Mouse (Mus musculus): ENCODE data around the gene Kcnj5.

The Kcnj5 gene

DNA sequence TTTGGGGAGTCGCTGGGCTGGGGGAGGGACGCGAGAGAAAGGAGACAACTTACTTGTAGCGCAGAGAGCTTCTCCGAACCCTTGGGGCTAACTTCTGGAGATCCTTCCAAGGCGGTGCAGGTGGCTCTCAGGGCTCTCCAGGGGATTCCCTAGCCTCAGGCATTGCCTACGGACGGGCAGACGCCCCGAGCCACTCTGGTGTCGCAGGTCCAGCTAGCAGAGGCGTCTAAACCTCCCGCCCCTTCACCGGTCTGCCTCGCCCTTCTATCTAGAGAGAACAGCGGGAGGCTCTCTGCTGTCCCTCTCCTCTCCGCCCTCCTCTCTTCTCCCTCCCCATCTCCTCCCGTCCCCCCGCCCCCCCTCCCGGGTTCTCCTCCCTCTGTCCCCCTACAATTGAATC lies at the start of gene Kcnj5:
Gene Kcnj5 (minus strand): TSS at position 300 of the 400 bp plus-strand sequence.
- DNase-seq: peak; percentile 53

DNA sequence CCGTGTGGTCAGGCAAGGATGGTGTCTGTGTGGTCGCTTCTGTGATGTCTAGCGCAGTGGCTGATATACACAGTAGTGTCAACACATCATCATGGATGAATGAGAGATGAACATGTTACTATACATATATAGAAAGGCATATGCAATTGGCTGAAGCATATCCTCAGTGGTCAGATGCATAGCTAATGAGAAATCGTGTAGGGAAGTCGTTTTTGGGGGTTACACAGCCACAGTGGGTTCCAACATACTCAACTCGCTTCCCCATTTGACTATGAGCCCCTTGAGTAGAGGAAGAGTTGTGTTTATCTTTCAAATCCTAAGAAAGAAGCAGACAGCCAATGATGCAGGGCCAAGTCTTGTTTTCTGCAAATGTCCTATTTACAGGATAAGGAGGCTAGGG lies 48.6 kb upstream of the Kcnj5 start:
- no peak for DNase-seq

DNA sequence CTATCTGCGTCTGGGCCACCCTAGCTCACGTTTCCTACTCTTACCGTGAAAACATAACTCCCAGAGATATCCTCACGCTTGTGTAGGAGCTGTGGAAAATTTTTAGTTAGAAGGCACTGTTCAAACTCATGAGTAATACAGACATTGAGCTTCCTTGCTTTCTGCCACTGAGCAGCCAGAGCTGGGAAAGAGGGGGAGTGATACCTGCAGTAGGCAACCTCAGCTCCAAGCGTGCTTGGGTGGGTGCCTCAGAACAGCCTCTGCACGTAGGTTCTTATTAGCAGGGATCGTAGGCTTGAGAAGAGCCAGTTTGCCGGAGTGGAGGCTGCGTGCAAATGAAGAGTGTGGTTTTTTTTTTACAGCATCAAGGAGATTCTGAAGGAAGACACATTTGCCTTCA lies 47.6 kb upstream of the Kcnj5 start:
- no peak for DNase-seq

DNA sequence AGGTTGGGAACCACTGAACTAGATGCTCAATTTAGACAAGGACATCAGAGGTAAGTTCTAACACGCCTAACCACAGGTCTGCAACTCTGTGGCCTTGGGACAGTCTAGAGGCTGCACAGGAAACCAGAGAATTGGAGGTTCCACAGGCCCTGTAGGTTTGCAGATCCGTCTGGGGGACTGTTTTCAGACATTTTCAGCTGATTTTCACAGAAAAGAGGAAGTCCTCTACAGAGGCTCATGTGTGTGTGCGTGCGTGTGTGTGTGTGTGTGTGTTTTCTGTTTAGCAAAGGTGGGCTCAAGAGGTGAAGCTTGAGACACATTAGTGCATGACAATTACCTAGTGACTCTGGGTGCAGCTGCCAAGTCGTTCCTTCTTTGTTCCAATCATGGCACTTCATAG lies 46.9 kb upstream of the Kcnj5 start:
- DNase-seq: no peak

DNA sequence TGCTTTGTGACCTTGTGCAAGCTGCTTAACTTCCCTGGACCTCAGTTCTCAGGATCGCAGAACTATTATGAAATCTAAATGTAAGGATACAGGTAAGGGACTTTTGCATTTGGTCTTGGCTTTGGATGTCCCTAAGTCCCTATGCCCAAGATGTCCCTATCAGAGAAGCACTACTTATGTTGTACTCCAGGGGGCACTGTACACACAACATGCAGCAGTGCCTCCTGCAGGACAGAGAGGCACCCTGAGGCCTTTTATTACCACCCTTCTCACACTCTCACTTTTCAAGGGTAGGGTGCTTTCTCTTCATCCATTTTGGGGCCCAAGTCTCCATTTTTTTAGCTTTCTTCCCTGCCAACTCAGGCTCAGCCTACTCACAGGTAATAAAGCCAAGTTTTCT lies 44.0 kb upstream of the Kcnj5 start:
- DNase-seq: no peak

DNA sequence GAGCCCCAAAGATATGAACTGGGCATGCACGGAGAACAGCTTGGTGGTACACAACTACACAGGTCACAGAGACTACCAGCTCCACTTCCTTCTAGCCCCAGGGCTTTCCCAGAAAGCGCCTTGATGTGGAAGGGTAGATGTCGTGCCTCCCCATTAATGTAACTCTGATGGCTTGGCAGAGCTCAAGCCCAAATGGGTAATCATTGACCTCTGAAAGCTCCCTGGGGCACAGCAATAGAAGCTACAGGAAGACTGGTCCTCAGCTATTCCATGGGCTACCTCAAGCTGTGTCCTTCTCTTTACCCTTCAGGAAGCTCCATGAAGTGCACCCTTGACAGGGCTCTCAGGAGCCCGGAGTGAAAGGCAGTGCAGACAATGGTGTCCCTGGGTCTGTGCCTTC lies 40.8 kb upstream of the Kcnj5 start:
- no peak for DNase-seq

DNA sequence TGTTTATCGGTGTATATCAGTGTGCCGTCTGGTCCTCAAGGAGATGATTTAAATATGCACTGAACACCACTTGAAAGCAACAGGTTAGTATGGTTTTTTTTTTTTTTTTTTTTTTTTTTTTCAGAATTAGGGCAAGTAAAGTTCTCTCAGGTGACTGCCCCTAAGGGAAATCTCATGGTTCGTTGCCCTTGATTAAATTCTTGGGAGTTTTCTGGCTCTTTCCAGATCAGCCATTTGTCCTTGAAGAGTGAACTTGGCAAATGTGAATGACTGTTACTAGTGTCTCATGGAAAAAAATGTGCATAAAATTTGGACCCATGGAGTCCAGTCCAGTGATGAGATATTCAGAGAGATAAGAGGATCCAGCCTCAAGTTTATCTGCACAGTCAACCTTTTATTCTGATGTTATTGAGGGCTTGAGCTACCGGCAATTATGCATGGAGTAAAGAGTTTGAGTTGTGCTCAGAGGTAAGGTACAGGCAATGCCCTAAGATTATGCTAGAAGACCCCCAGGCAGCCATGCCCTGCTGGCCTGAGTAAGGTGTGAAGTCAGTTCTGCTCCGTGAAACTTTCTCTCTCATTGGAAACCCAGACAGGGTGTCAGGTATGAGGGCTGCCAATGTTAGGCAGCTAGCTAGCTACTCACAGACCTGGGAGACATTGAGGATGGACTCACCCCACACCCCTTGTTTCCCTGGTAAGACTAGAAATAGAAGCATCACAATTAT lies 32.9 kb upstream of the Kcnj5 start:
- no peak for DNase-seq

DNA sequence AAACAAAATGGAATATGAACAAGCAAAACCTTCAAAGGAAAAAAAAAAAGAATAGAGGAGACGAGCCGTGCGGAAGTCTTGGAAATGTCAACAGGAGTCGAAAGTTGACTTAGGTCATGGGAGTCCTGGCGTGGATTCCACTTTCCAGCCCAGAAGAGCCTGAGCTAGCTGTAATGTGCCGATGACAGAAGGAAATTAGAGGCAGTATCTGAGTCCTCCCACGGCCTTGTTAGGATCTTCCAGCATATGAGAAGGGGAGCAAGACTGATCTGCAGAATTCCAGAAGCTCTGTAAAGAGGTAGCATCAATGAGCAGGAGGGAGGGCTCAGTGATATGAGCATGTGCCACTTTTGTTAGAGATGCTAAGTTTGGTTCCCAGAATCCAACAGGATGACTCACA lies 31.9 kb upstream of the Kcnj5 start:
- no peak for DNase-seq

DNA sequence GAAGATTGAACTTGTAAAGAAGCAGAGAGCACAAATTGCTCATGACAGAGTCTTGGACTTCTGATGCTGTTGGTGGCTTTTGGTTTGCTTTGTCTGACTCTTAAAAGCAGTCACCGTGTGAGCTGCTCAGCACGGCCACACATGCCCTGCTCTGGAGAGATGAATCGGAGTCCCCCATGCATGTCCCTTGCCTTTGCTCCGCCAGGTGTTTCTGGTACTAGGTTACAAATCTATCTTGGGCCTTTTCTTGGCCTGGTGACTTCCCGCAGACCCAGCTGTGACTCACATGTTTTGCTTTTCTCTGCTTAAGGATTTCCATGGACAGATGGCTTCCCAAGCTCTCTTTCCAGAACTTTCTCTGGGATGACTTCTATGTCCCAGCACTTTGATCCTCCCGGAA lies 29.5 kb upstream of the Kcnj5 start:
- no peak for DNase-seq

DNA sequence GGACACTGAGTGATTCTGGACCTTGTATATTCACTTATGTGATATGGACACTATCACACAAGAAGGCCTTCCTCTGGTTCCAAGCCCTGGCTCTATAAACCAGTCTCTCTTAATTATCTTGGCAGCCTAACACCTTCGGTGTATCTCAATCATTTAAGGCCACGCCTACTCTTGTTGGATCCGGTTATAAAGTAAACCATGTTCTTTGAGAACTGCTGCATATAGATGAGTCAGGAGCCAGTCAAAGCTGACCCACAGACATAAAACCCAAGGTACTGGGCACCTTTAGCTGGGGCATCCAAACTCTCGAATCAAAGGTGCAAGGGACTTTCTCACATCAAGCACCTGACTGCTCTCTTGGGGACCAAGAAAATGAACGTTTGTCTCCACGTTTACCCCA lies 28.1 kb upstream of the Kcnj5 start, which contains the start of gene Kcnj1:
Gene Kcnj1 (plus strand): TSS at position 292 of the 400 bp plus-strand sequence.
- no peak for DNase-seq

DNA sequence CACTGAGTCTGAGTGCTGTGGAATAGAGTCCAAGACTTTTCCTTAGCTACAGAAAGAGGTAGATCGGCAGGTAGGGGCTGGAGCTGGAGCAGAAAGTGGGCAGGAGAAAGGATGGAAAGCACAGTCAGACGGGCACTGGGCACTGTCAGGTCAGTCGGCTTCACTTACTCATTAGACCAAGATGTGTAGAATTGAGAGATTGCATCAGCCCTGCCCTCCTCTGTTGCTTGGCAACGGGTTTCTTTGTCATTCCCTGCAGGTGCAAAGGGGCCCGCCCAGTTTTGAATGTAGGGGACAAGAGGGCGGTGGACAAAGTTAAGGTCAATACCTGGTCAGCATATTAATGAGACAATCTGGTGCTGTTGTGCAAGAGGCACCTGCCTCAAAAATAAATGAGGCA lies 25.2 kb upstream of the Kcnj5 start:
- no peak for DNase-seq

DNA sequence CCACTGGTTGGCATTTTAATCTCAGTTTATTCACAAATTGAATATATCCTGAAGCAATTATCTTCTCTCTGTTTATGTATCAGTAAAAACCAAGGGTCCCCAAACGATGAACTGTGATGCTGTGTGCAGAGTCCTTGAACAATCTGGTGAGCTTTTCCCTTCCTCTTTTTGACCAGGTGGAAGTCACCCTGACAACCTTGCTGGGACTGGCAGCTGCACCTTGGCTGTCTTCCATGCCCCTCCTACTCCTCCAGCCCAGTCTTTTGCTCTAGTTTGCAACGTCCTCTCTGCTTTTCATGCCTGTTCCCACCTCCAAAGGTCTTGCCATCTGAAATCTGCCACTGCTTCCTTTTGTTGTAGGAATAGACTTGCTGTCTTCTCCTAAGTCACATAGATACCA lies 24.7 kb upstream of the Kcnj5 start:
- DNase-seq: no peak

DNA sequence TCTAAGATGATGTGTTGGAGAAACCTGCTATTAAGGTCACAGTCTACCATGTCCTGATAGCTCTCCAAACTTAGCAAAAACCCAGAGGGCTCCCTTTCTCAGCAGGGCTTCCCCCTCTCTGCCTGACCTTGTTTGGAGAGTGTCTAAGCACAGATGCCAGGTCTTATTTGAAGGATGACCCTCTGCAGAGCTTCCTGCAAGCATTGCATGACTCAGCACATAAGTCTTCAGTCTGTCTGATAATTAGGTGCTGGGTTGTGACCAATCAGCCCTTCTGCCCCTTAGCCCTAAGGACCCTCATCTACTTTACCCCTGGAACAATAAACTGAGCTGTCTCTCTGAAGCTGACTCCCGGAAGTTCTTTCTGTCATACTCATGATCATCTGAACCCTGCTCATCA lies 16.6 kb upstream of the Kcnj5 start:
- DNase-seq: no peak

DNA sequence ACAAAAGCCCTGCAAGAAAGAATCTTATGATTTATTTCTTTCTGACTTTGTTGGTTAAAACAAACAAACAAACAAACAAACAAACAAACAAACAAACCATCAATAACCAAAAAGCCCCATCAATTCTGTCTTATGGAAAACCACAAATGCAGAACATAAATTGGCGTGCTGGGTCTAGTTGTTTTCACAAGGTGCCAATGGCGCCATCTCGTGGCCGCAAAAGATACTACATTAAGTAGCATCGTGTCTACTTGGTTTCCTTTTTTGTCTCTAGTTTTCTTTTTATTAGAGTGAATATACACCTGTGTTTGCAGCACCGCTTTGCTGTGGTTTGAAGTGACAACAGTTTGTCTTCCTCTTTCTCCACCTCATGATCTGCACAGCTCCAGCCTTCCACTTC lies 6.2 kb upstream of the Kcnj5 start:
- DNase-seq: peak; percentile 72

DNA sequence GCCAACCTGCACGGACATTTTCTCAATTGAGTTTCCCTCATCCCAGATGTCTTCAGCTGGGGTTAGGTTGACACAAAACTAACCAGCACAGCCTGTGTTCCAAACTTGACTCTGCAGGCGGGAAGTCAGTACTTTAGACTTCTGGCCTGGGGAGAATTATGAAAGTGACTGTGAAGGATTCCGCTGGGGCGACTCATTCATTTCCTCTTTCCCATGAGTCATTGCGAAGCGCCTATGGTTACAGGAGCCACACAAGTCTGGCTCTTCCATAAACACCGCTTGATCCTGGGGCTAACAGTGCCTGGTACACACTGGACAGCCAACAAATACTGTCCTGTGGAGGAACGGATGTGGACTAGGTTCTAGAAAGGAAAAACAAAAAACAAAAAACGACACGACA lies 5.2 kb upstream of the Kcnj5 start:
- DNase-seq: no peak

DNA sequence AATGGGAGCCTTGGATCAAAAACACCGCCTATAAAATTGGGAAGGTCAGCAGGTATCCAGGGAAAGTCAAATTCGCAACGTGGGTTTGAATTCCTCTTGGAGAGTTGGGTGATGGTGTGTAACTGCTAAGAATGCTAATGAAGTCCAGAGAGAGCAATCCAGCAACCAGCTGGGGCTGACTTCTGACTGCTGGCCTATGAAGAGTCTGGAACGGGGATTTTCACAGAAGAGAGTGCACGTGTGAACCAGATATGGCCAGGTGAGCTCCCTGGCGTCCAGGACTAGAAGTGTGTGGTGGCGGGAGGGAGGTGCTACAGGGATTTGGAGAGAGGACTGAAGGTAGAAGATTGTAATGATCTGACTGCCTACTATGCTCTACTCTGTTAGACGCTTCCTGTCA lies 3.9 kb upstream of the Kcnj5 start:
- DNase-seq: no peak

DNA sequence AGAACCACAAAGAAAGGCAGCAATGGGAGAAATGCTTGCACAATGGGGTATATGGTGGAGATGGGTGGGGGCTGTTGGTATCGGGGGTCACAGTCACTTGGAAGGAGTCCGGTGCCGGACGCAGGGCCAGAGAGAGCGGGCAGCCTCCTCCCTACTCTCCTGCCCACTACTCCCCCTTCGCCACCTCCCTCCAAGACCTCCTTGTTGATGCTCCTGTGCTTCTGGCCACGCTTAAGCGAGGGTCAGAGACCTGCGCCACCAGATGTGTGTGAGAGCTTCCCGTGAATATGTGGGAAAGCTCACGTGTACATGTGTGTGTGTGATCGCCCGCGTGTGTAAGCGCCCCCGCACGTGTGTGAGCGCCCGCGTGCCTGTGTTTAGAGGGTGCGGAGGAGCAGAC lies 339 bp upstream of the Kcnj5 start:
- DNase-seq: no peak

DNA sequence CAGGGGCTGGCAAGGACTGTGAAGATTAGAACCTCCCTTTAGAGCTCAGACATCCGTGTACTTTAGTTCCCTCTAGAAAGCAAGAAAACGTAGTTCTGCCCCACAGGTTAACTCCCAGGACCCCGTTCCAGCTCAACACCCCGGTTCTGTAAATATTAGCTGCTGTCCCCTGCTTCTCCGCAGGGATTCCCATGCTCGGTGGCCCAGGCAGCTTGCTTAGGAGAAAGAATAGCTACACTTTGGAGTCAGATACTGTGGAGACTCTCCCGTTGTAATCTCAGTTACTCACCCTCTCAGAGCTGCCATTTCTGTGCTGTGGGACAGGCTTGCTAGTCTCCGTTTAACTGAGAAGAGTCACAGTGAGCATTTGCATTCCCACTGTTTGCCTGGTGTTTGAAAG lies 1.2 kb downstream of the Kcnj5 start:
- DNase-seq: no peak

DNA sequence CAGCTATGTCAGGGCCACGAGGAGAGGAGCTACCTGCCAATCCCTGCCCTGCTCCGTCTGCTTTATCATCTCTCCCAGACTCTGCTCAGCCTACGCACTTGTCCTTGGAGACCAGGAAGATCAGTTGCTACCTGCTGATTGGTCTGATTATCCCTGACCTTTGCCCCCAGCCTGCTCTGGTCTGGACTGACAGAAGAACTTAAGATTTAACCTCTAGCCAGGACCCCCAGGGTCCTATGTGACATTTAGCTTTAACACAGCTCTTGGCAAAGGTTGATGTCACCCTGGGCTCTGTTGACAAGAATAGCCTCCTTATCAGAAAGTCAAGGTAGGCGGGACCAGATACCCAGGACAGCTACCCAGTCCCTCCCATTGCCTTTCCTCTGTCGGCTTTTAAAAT lies 3.3 kb downstream of the Kcnj5 start:
- DNase-seq: peak; percentile 8

DNA sequence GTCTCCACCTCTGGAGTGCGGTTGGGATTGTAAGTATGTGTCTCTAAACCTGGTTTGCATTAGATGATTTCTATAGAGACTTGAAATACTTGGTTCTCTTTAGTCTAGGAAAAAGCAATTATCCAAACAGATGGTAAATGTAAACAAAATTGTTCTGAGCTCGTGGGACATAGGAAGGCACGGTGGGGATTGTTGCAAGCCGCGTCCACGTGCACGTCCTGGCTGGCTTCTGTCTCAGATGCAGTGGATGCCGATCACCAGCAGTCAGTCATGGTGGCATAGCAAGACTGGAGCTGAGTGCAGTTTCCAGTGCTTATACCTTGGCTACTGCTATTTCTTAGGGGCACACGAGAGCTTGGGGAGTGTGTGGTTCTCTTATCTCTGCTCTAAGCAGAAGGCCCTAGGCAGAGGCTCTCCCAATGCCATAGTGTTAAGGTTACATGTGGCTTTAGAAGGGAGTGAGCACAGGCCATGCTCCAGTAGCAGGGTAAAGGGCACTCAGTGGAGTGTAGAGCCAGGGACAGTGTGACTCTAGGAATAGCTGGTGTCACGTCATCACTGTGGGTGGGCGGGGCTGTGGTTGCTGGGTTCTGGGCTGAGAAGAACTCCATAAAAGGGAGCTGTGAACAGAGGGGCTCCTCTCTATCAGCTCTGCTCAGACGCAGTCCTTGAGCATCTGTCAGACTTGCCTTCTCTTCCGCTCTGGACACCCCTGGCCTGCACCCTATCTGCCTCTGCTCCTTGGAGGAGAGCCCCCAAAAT lies 8.6 kb downstream of the Kcnj5 start:
- DNase-seq: peak; percentile 54

DNA sequence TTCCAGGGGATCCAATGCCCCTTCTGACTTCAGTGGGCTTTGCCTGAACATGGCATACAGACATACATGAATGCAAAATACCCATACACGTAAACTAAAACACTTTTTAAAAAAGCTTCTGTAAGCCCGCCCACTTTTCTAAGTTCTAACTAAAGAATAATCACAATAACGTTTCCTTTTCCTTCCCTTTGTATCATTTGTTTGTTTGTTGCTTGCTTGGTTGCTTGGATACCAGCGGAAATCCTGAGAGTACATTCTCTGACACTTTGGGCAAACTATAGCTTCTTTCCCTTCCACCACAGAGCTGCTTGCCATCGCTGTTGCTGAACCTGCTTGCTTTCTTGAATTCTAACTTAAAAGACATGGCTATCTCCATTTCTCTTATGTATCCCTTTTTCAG lies 13.0 kb downstream of the Kcnj5 start:
- DNase-seq: no peak

DNA sequence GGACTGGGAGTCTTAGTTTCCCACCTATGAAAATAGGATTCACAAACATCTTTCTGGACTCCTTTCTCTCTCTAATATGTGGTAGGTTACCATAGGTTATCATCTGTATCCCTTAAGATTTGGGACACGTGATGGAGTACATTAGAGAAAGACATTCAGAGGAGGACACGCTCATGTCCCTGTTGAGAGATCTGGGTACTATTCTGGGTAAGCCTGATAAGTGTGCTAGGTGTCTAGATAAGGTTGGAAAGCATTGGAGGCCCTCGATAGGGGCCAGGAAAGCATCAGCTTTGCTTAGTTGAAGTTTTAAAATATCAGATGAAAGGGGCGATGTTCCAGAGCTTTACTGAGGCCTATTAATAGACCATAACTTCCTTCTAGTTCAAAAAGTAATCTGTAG lies 15.4 kb downstream of the Kcnj5 start:
- no peak for DNase-seq

DNA sequence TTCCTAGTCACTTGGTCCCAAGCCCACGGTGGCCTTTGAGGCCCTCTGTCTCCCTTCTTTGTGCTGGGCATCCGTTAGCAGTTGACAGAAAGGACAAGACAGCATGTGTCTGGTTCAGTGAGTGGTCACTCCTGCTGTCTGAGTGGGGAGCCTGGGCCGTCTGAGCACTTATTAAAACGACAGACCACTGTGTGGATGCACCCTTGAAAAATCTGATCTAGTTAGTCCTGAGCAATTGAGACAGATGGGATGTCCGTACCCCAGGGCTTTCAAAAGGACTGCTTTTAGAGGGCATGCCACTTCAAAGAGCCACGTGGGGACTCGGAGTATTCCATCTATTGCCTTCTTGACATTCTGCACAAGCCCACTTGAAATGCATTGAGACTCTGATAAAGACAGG lies 20.5 kb downstream of the Kcnj5 start:
- no peak for DNase-seq

DNA sequence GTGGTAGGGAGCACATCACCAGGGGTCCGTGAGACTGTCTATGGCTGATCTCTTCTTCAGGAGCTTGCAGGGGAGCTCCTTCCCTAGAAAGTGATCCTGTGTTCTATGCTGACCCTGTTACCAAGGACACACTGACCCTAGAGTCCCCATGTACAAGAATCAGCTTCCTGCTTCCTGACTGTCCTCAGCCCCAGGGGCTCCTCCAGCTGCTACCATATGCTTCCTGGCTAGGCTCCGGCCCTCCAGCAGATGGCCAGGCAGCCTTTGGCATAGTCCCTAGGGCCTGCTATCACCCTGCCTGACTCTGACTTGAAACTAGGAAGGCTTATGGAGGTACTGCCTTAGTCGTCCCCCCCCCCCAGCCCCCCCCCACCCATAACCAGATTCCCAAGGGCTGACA lies 24.0 kb downstream of the Kcnj5 start:
- DNase-seq: no peak

DNA sequence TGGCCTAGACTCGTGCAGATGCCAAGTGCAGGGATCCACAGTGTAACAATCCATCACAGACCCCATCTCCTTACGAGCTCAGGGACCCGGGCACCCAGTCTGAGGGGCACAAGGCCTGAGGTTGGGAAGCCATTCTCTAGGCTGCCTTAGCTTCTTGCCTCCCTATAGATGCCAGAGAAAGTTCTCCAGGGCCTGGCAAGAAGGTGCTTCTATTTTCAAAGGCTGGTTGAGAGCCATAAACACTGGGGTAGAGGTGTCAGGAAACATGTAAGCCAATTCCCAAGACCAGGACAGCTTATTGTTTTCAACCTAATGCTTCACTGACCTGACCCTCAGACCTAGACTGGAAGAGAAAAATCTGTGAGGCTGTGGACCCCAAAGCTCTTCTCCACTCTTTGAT lies 28.2 kb downstream of the Kcnj5 start:
- DNase-seq: no peak

Measured in liver (tissue).